Mouse (Mus musculus) liver, postnatal 0 days (tissue): ENCODE data around the gene Psmd6.

ENCODE experiments used
- CTCF ChIP-seq: sonication (generic); IDR thresholded peaks from 2 replicates; pipeline ENCODE4 v1.5.1; 2016; ENCODE audit warnings: antibody characterized with exemption, low read depth
- EP300 ChIP-seq: IDR thresholded peaks from 2 replicates; pipeline ENCODE4 v1.6.1; 2016; ENCODE audit warnings: antibody characterized with exemption, low read depth, mild to moderate bottlenecking

GRCm38 (mm10) chr14:14086711-14087263 lies 34.0 kb downstream of the Psmd6 start:
- TF ChIP-seq EP300 (no peak), CTCF (no peak)
